Mouse (Mus musculus) megakaryocyte, embryonic 14.5 days (primary cell): Measurements from ENCODE around the gene Aifm1.

Experiments
- FLI1 ChIP-seq: IDR thresholded peaks from 2 replicates; pipeline ENCODE4 v1.6.1; 2012; ENCODE audit warnings: low read length, inconsistent platforms, mixed read lengths
- GATA1 ChIP-seq: IDR thresholded peaks from 3 replicates; pipeline ENCODE4 v1.6.1; 2012; ENCODE audit warnings: mixed read lengths, low read length, inconsistent platforms, borderline replicate concordance

DNA sequence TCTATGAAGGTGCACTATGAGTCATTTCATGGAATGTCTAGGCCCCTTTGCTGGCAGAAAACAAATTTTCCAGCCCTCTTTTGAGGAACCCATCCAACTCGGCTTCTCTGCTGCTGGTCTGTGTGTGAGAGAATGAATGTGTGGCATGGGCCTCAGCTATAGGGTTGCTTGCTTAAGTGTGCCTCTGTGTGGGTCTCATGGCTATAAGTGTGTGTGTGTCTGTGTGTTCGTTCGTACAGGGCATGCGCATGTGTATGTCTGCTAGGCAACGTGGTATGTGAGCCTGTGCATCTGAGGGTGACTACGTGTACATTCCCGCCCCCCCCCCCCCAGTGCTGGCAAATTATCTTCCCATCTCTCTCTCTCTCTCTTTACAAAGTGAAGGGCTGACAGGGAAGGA is 52.9 kb downstream of the Aifm1 start:
- TF ChIP-seq GATA1, result no peak
- no peak for TF ChIP-seq FLI1
